Mouse (Mus musculus): Measurements from ENCODE around the gene Kif26a.

The Kif26a gene

DNA sequence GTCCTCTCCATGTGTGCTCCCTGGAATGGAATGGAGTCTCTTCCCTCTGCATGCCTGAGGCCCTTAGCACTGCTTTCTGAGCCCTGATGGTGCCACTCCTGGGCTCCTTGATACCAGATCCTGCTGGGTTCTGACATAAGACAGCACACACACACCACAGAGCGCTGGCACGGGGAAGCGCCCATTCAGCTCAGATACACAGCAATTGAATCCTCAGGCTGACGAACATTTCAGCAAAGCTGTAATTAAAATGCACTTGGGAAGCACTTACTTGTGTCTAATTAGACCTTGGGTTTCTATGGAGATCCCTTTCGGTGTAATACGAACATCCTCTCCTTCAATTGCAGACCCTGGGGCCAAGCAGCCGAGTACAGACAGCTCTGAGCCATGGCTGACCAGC is 71.0 kb downstream of the Kif26a start:
- in situ Hi-C loops (cut with MboI, MseI): no loop called here

- in situ Hi-C loops (cut with MboI, MseI): no loop called here
These were observed 71.7 kb downstream of the Kif26a start for GRCm38 (mm10) chr12:112217681-112218080.

GRCm38 (mm10) chr12:112221290-112221689 is 75.3 kb downstream of the Kif26a start:
- in situ Hi-C loops (cut with MboI, MseI): no loop called here

GRCm38 (mm10) chr12:112221754-112222439 is 75.9 kb downstream of the Kif26a start:
- in situ Hi-C loops (cut with MboI, MseI): no loop called here

DNA sequence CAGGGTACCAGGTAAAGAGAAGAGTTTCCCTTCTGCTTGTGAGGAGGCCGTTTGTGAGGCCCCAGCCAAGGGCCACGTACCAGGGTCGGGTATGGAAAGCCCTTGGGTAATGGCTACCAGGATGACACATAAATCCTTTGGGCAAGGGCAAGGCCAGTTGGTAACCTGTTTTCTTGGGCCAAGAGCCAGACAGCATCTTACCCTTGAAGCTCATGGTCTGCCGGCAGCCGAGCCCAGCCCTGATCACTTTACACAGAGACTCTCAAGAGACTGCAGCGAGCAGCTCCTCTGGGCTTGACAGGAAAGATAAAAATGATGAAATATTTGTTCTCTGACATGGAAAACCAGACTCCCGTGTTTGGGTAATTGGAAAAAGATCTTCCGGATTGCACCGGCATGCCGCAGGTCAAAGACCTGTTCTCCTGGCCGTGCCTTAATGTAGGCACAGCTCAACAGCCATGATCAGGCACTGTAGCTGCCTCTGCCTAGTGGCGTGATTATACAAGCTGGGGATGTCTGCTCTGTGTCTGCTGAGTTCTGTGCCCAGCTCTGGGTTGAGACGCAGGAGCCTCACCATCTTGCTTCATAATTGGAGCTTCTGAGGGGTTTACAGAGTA is 77.8 kb downstream of the Kif26a start:
- in situ Hi-C loops (cut with MboI, MseI): no loop called here

DNA sequence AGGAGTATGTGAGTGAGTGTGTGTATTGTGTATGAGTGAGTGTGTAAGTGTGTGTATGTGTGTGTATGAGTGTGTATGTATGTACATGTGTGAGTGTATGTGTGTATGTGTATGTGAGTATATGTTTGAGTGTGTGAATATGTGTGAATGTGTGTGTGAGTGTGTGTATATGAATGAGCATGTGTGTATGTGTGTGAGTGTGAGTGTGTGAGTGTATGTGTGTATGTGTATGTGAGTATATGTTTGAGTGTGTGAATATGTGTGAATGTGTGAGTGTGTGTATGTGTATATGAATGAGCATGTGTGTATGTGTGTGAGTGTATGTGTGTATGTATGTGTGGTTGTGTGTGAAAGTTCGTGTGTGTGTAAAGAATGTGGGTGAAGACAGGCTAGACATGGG is 80.2 kb downstream of the Kif26a start:
- in situ Hi-C loops (cut with MboI, MseI): no loop called here

- in situ Hi-C loops (cut with MboI, MseI): no loop called here
These were observed 80.6 kb downstream of the Kif26a start for GRCm38 (mm10) chr12:112226656-112227055.

- in situ Hi-C loops (cut with MboI, MseI): no loop called here
These were observed 83.1 kb downstream of the Kif26a start for GRCm38 (mm10) chr12:112229084-112229483.

DNA sequence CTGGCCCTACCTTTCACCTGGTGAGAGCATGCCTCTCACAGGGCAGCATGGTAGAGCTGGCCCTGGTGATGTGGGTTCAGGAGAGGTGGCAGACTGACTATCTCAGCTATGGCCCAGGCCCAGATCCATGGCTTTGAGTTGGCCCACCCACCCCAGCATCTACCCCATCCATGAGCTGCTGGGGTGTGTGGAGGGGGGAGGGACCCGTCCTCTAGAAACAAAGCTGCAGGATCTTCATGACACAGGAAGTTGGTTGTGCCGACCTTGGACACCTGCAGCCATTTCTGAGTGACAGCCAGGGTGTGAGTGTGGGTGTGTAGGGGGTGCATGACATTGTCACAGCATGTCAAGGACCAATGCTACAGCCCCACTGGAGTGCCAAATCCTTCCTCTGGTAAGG is 84.2 kb downstream of the Kif26a start:
- in situ Hi-C loops (cut with MboI, MseI): no loop called here
